Mouse (Mus musculus) olfactory bulb, adult 2 months (tissue): Measurements from ENCODE around the gene Cnep1r1.

ENCODE experiments used
- CTCF ChIP-seq: fragments of 200-500 bp; IDR thresholded peaks from 2 replicates; pipeline ENCODE4 v1.5.1; 2012; ENCODE audit warnings: low read depth, mild to moderate bottlenecking, low read length, moderate library complexity; ENCODE audit not compliant: insufficient read depth
- POLR2A ChIP-seq: fragments of 200-500 bp; IDR thresholded peaks from 2 replicates; pipeline ENCODE4 v1.6.1; 2012; ENCODE audit warnings: mild to moderate bottlenecking, low read depth, low read length, moderate library complexity; ENCODE audit not compliant: insufficient read depth

DNA sequence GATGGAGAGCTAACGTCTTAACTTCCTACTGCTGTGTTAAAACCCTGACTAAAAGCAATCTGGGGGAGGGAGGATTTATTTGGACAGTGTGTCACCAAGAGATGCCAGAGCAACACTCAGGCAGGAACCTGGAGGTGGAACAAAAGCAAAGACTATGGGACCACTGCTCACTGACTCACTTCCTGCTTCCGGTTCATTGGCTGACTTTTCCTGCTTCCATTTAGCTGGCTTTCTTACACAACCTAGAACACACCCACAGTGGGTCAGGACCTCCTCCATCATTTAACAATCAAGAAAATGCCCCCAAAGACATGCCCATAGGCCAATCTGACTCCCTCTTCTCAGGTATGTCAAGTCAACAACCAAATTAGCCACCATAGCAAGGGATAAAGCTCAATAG lies 26.9 kb upstream of the Cnep1r1 start:
- TF ChIP-seq CTCF, result no peak
- TF ChIP-seq POLR2A, result no peak
